Mouse (Mus musculus): ENCODE data around the gene Gabra4. TPM values are rescaled to one million over a fixed set of nuclear protein-coding genes. Genes with fewer than 3 reads are reported as not detected.
"Not testable (repeated sequence)": the region's sequence is repeated elsewhere in the genome, so short reads cannot be mapped to it uniquely, and the experiment has no call there.

The Gabra4 gene
- total RNA-seq, 2 experiments from 2014 or later, result not detected

DNA sequence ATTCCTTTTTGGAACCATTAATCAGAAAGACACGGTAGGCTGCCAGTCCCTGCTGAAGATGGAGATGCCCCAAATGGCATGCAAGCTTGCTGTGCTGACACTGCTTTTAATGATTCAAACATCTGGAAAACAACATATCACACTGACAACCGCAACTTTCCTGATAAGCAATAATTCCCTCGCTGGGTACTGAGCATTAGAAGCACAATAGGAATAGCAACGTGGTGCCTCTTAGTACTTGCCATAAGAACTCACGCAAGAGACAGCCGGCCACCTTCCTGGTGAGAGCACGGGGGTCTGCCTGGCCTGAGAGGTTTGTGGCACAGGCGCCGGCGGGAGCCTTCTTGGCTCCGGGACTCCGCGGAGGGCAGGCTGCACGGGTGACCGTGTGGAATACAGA, 132.6 kb downstream of the Gabra4 start:
- ATAC-seq (replicated peaks; ENCODE audit: poor library complexity), result not testable (repeated sequence)

Other genes with a start within 250 kb of the Gabra4 start
- not detected in 2 replicates for gene Cox7b2, start 110.1 kb downstream of the Gabra4 start, total RNA-seq (2015)
- not detected in 2 replicates for gene Cox7b2, start 110.1 kb downstream of the Gabra4 start, total RNA-seq (2017)
- not detected in 2 replicates for gene Gabrb1, start 195 bp downstream of the Gabra4 start, total RNA-seq (2015)
- not detected in 2 replicates for gene Gabrb1, start 195 bp downstream of the Gabra4 start, total RNA-seq (2017)